ENCODE assay signal across 23 mouse cellular contexts in genomic region chr10:117481341-117481990, GRCm38 (mm10).
DNase-seq lines count a peak whose midpoint lies in the region; TF ChIP-seq lines count a peak whose summit lies in the region.
"Had no signal": no experiment of that assay in that cellular context is flagged by ENCODE, and none has a peak within 500 bp of the region (broad histone marks: within the 10 kb centered on the region; RNA-seq: fewer than 3 reads in every experiment).

No protein-coding gene starts in this region.

- 72% methylated on average over 5 of the region's 5 CpGs for WGBS in heart, adult 2 months

- H3K27me3 ChIP-seq in heart, adult 2 months (ENCODE audit: control insufficient read depth, insufficient read depth, low read length) = no peaks in the 10 kb centered on the region
- H3K27me3 ChIP-seq: CH12.LX; embryonic facial prominence, embryonic 13.5 days; embryonic facial prominence, embryonic 15.5 days; Patski had no signal

- H3K36me3 ChIP-seq in heart, adult 2 months (ENCODE audit: control insufficient read depth, insufficient read depth, low read length) = no peaks in the 10 kb centered on the region
- H3K36me3 ChIP-seq: embryonic facial prominence, embryonic 13.5 days; embryonic facial prominence, embryonic 15.5 days; forebrain, embryonic 10.5 days; G1E had no signal

- intact Hi-C loops in heart, adult 2 months (cut with DNase I) = no loop called here

- TF ChIP-seq EP300 in heart, adult 2 months (IDR thresholded peaks at IDR 0.05; ENCODE audit: insufficient read depth, low read depth, low read length) = no peak

- DNase-seq in heart, adult 11 months = peak; percentile 50
- no peak for DNase-seq in heart, adult 18-20 months
- peak; percentile 94 for DNase-seq in adipocyte (ENCODE audit: low spot score)
- no peak for DNase-seq in left cerebral cortex, adult 9 months (ENCODE audit: low spot score in 2 of 2)
- DNase-seq in heart, adult 2 months = no peak
- DNase-seq: adrenal gland, adult 2 months; adrenal gland, postnatal 10 days; adrenal gland, postnatal 25 days; B cell, adult 2 months; cerebellum, adult 11 months; cerebellum, adult 18-20 months; cerebellum, adult 8-10 months; cerebellum, adult 9-11 months; cerebellum, postnatal 14 days; cerebellum, postnatal 36 days; embryo, embryonic 11 days had no signal

- H3K4me1 ChIP-seq in heart, adult 2 months (ENCODE audit: control insufficient read depth, insufficient read depth, low read length) = no peaks in the 10 kb centered on the region
- H3K4me1 ChIP-seq: embryonic facial prominence, embryonic 13.5 days; embryonic facial prominence, embryonic 15.5 days had no signal

- H3K4me3 ChIP-seq in heart, adult 2 months = no peak overlapping the region
- H3K4me3 ChIP-seq: embryonic facial prominence, embryonic 13.5 days; embryonic facial prominence, embryonic 15.5 days; erythroblast, embryonic 14.5 days; forebrain, embryonic 10.5 days had no signal

- no peaks in the 10 kb centered on the region for H3K79me2 ChIP-seq in heart, adult 2 months (replicated peaks; ENCODE audit: control insufficient read depth, insufficient read depth, low read length)

- H3K27ac ChIP-seq in heart, adult 2 months = no peak overlapping the region
- H3K27ac ChIP-seq: embryonic facial prominence, embryonic 13.5 days; embryonic facial prominence, embryonic 15.5 days; forebrain, embryonic 10.5 days had no signal

- TF ChIP-seq POLR2A in heart, adult 2 months (IDR thresholded peaks at IDR 0.05; ENCODE audit: insufficient read depth, low read depth, low read length) = no peak

- TF ChIP-seq CTCF in heart, adult 2 months (IDR thresholded peaks at IDR 0.05) = no peak

- H3K9ac ChIP-seq in heart, adult 2 months (ENCODE audit: low read depth, low read length) = no peak overlapping the region
- H3K9ac ChIP-seq: embryonic facial prominence, embryonic 13.5 days; embryonic facial prominence, embryonic 15.5 days had no signal

Comparison
In these comparisons a context has a peak if more than half of its experiments do, and no peak if none do; other contexts are left out.
1. DNase-seq: peak in heart, adult 11 months (single experiment) and adipocyte (single experiment); none in heart, adult 18-20 months (0 of 2), left cerebral cortex, adult 9 months (0 of 2) and heart, adult 2 months (0 of 2).